Mouse (Mus musculus): ENCODE results near the gene Rere. TPM values are rescaled to one million over a fixed set of nuclear protein-coding genes. Genes with fewer than 3 reads are reported as not detected.

Rere gene
- total and polyA plus RNA-seq, 3 experiments, result 4.1 to 31.8 TPM; not detected in 1

- H3K27ac ChIP-seq (ENCODE audit: control insufficient read depth, low read depth, low read length), result peak overlapping the region; percentile 92
- peaks cover 9 to 42% of the 10 kb centered on the region in 2 experiments for H3K4me1 ChIP-seq (ENCODE audit: control insufficient read depth in 1 of 2, insufficient read depth in 2 of 2, low read length in 2 of 2)
- peak overlapping the region in 1 of 2 experiments; percentile 23; a peak in 2 of 4 replicates for H3K4me3 ChIP-seq (ENCODE audit: control insufficient read depth in 1 of 2, insufficient read depth in 1 of 2, low read depth in 2 of 2, low read length in 2 of 2)
- peaks cover 0 to 35% of the 10 kb centered on the region in 2 experiments; a peak in 2 of 4 replicates for H3K36me3 ChIP-seq (ENCODE audit: control insufficient read depth in 1 of 2, insufficient read depth in 2 of 2, low read length in 2 of 2)
- no peaks in the 10 kb centered on the region for H3K27me3 ChIP-seq (ENCODE audit: control insufficient read depth in 1 of 2, insufficient read depth in 2 of 2, low read length in 2 of 2)
- H3K9me3 ChIP-seq (replicated peaks; ENCODE audit: insufficient read depth, low read length), result no peaks in the 10 kb centered on the region
- peak overlapping the region; percentile 67 for H3K9ac ChIP-seq (ENCODE audit: control insufficient read depth, low read depth, low read length, poor library complexity, severe bottlenecking)
- TF ChIP-seq SMC3 (IDR thresholded peaks at IDR 0.05; ENCODE audit: low read depth, low read length), result peak; percentile 48
- TF ChIP-seq GABPA (IDR thresholded peaks at IDR 0.05; ENCODE audit: low read depth, low read length), result no peak
- peak in 1 of 3 experiments; percentile 53; a peak in 3 of 6 replicates for TF ChIP-seq CTCF (IDR thresholded peaks at IDR 0.05 in 2 of 3, conservative IDR thresholded peaks at IDR 0.05 in 1 of 3; ENCODE audit: control insufficient read depth in 1 of 3, insufficient read depth in 1 of 3, low read depth in 2 of 3, low read length in 3 of 3, poor library complexity in 1 of 3, severe bottlenecking in 1 of 3)
- peak; percentile 69 for TF ChIP-seq RAD21 (IDR thresholded peaks at IDR 0.05; ENCODE audit: low read depth, low read length)
- no peak for TF ChIP-seq NELFE (IDR thresholded peaks at IDR 0.05; ENCODE audit: low read depth, low read length)
- TF ChIP-seq TBP (IDR thresholded peaks at IDR 0.05; ENCODE audit: low read depth, low read length), result no peak
- no peak for TF ChIP-seq UBTF (IDR thresholded peaks at IDR 0.05; ENCODE audit: borderline replicate concordance, insufficient read depth, low read depth, low read length)
- no peak for TF ChIP-seq KAT2A (conservative IDR thresholded peaks at IDR 0.05; ENCODE audit: low read depth, low read length)
- no peak for TF ChIP-seq JUND (IDR thresholded peaks at IDR 0.05; ENCODE audit: low read depth, low read length)
- no peak for TF ChIP-seq RCOR1 (IDR thresholded peaks at IDR 0.05; ENCODE audit: low read depth, low read length)
- TF ChIP-seq POLR2AphosphoS5 (IDR thresholded peaks at IDR 0.05; ENCODE audit: borderline replicate concordance, low read depth, low read length), result no peak
- no peak for TF ChIP-seq MAFK (IDR thresholded peaks at IDR 0.05; ENCODE audit: borderline replicate concordance, low read depth, low read length)
- no peaks in the 10 kb centered on the region for H3K79me2 ChIP-seq (ENCODE audit: control insufficient read depth, insufficient read depth, low read length, poor library complexity)
- DNase-seq (ENCODE audit: low read depth, low spot score), result peak; percentile 69
Measured at GRCm38 (mm10) chr4:150555783-150556182, 274.3 kb downstream of the Rere start.

GRCm38 (mm10) chr4:150556382-150557221, 275.2 kb downstream of the Rere start:
- Histone ChIP-seq H3K79me2 (ENCODE audit: control insufficient read depth, insufficient read depth, low read length, poor library complexity) (no peaks in the 10 kb centered on the region), H3K4me1 (ENCODE audit: control insufficient read depth in 1 of 2, insufficient read depth in 2 of 2, low read length in 2 of 2) (peaks cover 9 to 42% of the 10 kb centered on the region in 2 experiments), H3K27ac (ENCODE audit: control insufficient read depth, low read depth, low read length) (peak overlapping the region; percentile 92), H3K9ac (ENCODE audit: control insufficient read depth, low read depth, low read length, poor library complexity, severe bottlenecking) (peak overlapping the region; percentile 67), H3K9me3 (replicated peaks; ENCODE audit: insufficient read depth, low read length) (no peaks in the 10 kb centered on the region), H3K27me3 (ENCODE audit: control insufficient read depth in 1 of 2, insufficient read depth in 2 of 2, low read length in 2 of 2) (no peaks in the 10 kb centered on the region), H3K36me3 (ENCODE audit: control insufficient read depth in 1 of 2, insufficient read depth in 2 of 2, low read length in 2 of 2) (peaks cover 0 to 35% of the 10 kb centered on the region in 2 experiments; a peak in 2 of 4 replicates), H3K4me3 (ENCODE audit: control insufficient read depth in 1 of 2, insufficient read depth in 1 of 2, low read depth in 2 of 2, low read length in 2 of 2) (peak overlapping the region; percentile 11 to 23; a peak in 3 of 4 replicates)
- DNase-seq (ENCODE audit: low read depth, low spot score), result peak; percentile 94
- TF ChIP-seq POLR2A (IDR thresholded peaks at IDR 0.05; ENCODE audit: control insufficient read depth in 1 of 2, insufficient read depth in 1 of 2, low read depth in 1 of 2, low read length in 2 of 2, poor library complexity in 1 of 2), result peak; percentile 24 to 80; a peak in 2 of 4 replicates
- no peak for TF ChIP-seq CHD1 (IDR thresholded peaks at IDR 0.05; ENCODE audit: low read depth, low read length)
- TF ChIP-seq ETS1 (IDR thresholded peaks at IDR 0.05; ENCODE audit: low read depth, low read length), result peak; percentile 79
- TF ChIP-seq MAX (IDR thresholded peaks at IDR 0.05; ENCODE audit: low read length), result peak; percentile 85
- TF ChIP-seq GABPA (IDR thresholded peaks at IDR 0.05; ENCODE audit: low read depth, low read length), result no peak
- TF ChIP-seq TBP (IDR thresholded peaks at IDR 0.05; ENCODE audit: low read depth, low read length), result peak; percentile 94
- TF ChIP-seq KAT2A (conservative IDR thresholded peaks at IDR 0.05; ENCODE audit: low read depth, low read length), result no peak
- peak; percentile 82 for TF ChIP-seq MYB (IDR thresholded peaks at IDR 0.05; ENCODE audit: low read depth, low read length)
- TF ChIP-seq NELFE (IDR thresholded peaks at IDR 0.05; ENCODE audit: low read depth, low read length), result peak; percentile 50; the same call in 1 of the 2 replicates
- TF ChIP-seq EP300 (IDR thresholded peaks at IDR 0.05; ENCODE audit: low read depth in 1 of 2, low read length in 2 of 2), result peak; percentile 82 to 90
- no peak for TF ChIP-seq USF2 (IDR thresholded peaks at IDR 0.05; ENCODE audit: borderline replicate concordance in 1 of 2, insufficient read depth in 1 of 2, low read depth in 1 of 2, low read length in 2 of 2)
- TF ChIP-seq GATA1 (IDR thresholded peaks at IDR 0.05; ENCODE audit: low read depth, low read length), result peak; percentile 87
- TF ChIP-seq ELF1 (IDR thresholded peaks at IDR 0.05; ENCODE audit: low read depth, low read length), result no peak
- TF ChIP-seq MXI1 (IDR thresholded peaks at IDR 0.05; ENCODE audit: low read depth, low read length), result peak; percentile 86
- TF ChIP-seq POLR2AphosphoS2 (IDR thresholded peaks at IDR 0.05; ENCODE audit: low read length), result no peak
- TF ChIP-seq BHLHE40 (IDR thresholded peaks at IDR 0.05; ENCODE audit: borderline replicate concordance, low read depth, low read length), result peak; percentile 95
- no peak for TF ChIP-seq MAZ (IDR thresholded peaks at IDR 0.05; ENCODE audit: low read depth, low read length)
- peak; percentile 25 for TF ChIP-seq TAL1 (IDR thresholded peaks at IDR 0.05; ENCODE audit: low read length)
- peak; percentile 53 for TF ChIP-seq SIN3A (IDR thresholded peaks at IDR 0.05; ENCODE audit: low read length)
- TF ChIP-seq HCFC1 (IDR thresholded peaks at IDR 0.05; ENCODE audit: low read depth, low read length), result peak; percentile 71
- peak; percentile 90 for TF ChIP-seq MYC (IDR thresholded peaks at IDR 0.05; ENCODE audit: low read depth, low read length)

Measured in MEL (cell line).